Mouse (Mus musculus): ENCODE data around the gene Atp5l. TPM values are rescaled to one million over a fixed set of nuclear protein-coding genes. Genes with fewer than 3 reads are reported as not detected.

The Atp5l gene
- polyA plus RNA-seq, 1 experiment, result 989 TPM

- TF ChIP-seq CTCF (IDR thresholded peaks at IDR 0.05; ENCODE audit: borderline replicate concordance, insufficient read depth, low read depth, low read length) (no peak), POLR2A (IDR thresholded peaks at IDR 0.05; ENCODE audit: borderline replicate concordance, insufficient read depth, low read length) (no peak)
- Histone ChIP-seq H3K4me1 (ENCODE audit: control insufficient read depth, insufficient read depth, low read length) (peaks cover 2% of the 10 kb centered on the region; the same call in 1 of the 2 replicates), H3K27ac (ENCODE audit: insufficient read depth, low read length) (no peak overlapping the region), H3K27me3 (ENCODE audit: control insufficient read depth, insufficient read depth, low read length) (no peaks in the 10 kb centered on the region), H3K4me3 (replicated peaks; ENCODE audit: insufficient read depth, low read depth, low read length) (no peak overlapping the region)
- no peak for DNase-seq
- 77% methylated on average over 3 of the region's 3 CpGs for WGBS
Observed at GRCm38 (mm10) chr9:44892664-44893063, 27.9 kb downstream of the Atp5l start.

GRCm38 (mm10) chr9:44891210-44891609 lies 29.3 kb downstream of the Atp5l start:
- Histone ChIP-seq H3K4me1 (ENCODE audit: control insufficient read depth, insufficient read depth, low read length) (no peaks in the 10 kb centered on the region), H3K4me3 (replicated peaks; ENCODE audit: insufficient read depth, low read depth, low read length) (no peak overlapping the region), H3K27ac (ENCODE audit: insufficient read depth, low read length) (no peak overlapping the region), H3K27me3 (ENCODE audit: control insufficient read depth, insufficient read depth, low read length) (no peaks in the 10 kb centered on the region)
- DNase-seq, result no peak
- 91% methylated on average over 6 of the region's 6 CpGs for WGBS
- no peak for TF ChIP-seq POLR2A (IDR thresholded peaks at IDR 0.05; ENCODE audit: borderline replicate concordance, insufficient read depth, low read length)
- TF ChIP-seq CTCF (IDR thresholded peaks at IDR 0.05; ENCODE audit: borderline replicate concordance, insufficient read depth, low read depth, low read length), result no peak

- Histone ChIP-seq H3K4me1 (ENCODE audit: control insufficient read depth, insufficient read depth, low read length) (no peaks in the 10 kb centered on the region), H3K4me3 (replicated peaks; ENCODE audit: insufficient read depth, low read depth, low read length) (no peak overlapping the region), H3K27ac (ENCODE audit: insufficient read depth, low read length) (no peak overlapping the region), H3K27me3 (ENCODE audit: control insufficient read depth, insufficient read depth, low read length) (no peaks in the 10 kb centered on the region)
- 62% methylated on average over 2 of the region's 2 CpGs for WGBS
- DNase-seq, result no peak
- TF ChIP-seq POLR2A (IDR thresholded peaks at IDR 0.05; ENCODE audit: borderline replicate concordance, insufficient read depth, low read length) (no peak), CTCF (IDR thresholded peaks at IDR 0.05; ENCODE audit: borderline replicate concordance, insufficient read depth, low read depth, low read length) (no peak)
Observed at GRCm38 (mm10) chr9:44890122-44890521, 30.4 kb downstream of the Atp5l start.

- 85% methylated on average over 7 of the region's 7 CpGs for WGBS
- no peak for TF ChIP-seq POLR2A (IDR thresholded peaks at IDR 0.05; ENCODE audit: borderline replicate concordance, insufficient read depth, low read length)
- TF ChIP-seq CTCF (IDR thresholded peaks at IDR 0.05; ENCODE audit: borderline replicate concordance, insufficient read depth, low read depth, low read length), result no peak
- Histone ChIP-seq H3K27ac (ENCODE audit: insufficient read depth, low read length) (no peak overlapping the region), H3K4me1 (ENCODE audit: control insufficient read depth, insufficient read depth, low read length) (no peaks in the 10 kb centered on the region), H3K27me3 (ENCODE audit: control insufficient read depth, insufficient read depth, low read length) (no peaks in the 10 kb centered on the region), H3K4me3 (replicated peaks; ENCODE audit: insufficient read depth, low read depth, low read length) (no peak overlapping the region)
- no peak for DNase-seq
Observed at GRCm38 (mm10) chr9:44888114-44888624, 32.4 kb downstream of the Atp5l start.

- TF ChIP-seq CTCF (IDR thresholded peaks at IDR 0.05; ENCODE audit: borderline replicate concordance, insufficient read depth, low read depth, low read length), result no peak
- no peak for TF ChIP-seq POLR2A (IDR thresholded peaks at IDR 0.05; ENCODE audit: borderline replicate concordance, insufficient read depth, low read length)
- Histone ChIP-seq H3K27ac (ENCODE audit: insufficient read depth, low read length) (peak overlapping the region; percentile 97; the same call in 1 of the 2 replicates), H3K4me1 (ENCODE audit: control insufficient read depth, insufficient read depth, low read length) (no peaks in the 10 kb centered on the region; the same call in 1 of the 2 replicates), H3K4me3 (replicated peaks; ENCODE audit: insufficient read depth, low read depth, low read length) (peak overlapping the region; percentile 97), H3K27me3 (ENCODE audit: control insufficient read depth, insufficient read depth, low read length) (no peaks in the 10 kb centered on the region)
- DNase-seq, result peak; percentile 55 to 65
- WGBS, result under 1% methylated on average over 21 of the region's 21 CpGs
Observed at GRCm38 (mm10) chr9:44882981-44883569, 37.5 kb downstream of the Atp5l start.

GRCm38 (mm10) chr9:44882436-44882980 lies 38.0 kb downstream of the Atp5l start:
- no peak for TF ChIP-seq CTCF (IDR thresholded peaks at IDR 0.05; ENCODE audit: borderline replicate concordance, insufficient read depth, low read depth, low read length)
- 0 out of 2 replicates have a peak, but pooled peaks have one; percentile 28 for TF ChIP-seq POLR2A (IDR thresholded peaks at IDR 0.05; ENCODE audit: borderline replicate concordance, insufficient read depth, low read length)
- DNase-seq, result peak; percentile 64 to 70
- under 1% methylated on average over 27 of the region's 27 CpGs for WGBS
- no peaks in the 10 kb centered on the region for H3K27me3 ChIP-seq (ENCODE audit: control insufficient read depth, insufficient read depth, low read length)
- H3K4me1 ChIP-seq (ENCODE audit: control insufficient read depth, insufficient read depth, low read length), result peaks cover 3% of the 10 kb centered on the region; the same call in 1 of the 2 replicates
- H3K4me3 ChIP-seq (replicated peaks; ENCODE audit: insufficient read depth, low read depth, low read length), result peak overlapping the region; percentile 97
- H3K27ac ChIP-seq (ENCODE audit: insufficient read depth, low read length), result peak overlapping the region; percentile 97

GRCm38 (mm10) chr9:44881941-44882435 lies 38.6 kb downstream of the Atp5l start:
- Histone ChIP-seq H3K27me3 (ENCODE audit: control insufficient read depth, insufficient read depth, low read length) (no peaks in the 10 kb centered on the region), H3K4me1 (ENCODE audit: control insufficient read depth, insufficient read depth, low read length) (peaks cover 7% of the 10 kb centered on the region; the same call in 1 of the 2 replicates), H3K4me3 (replicated peaks; ENCODE audit: insufficient read depth, low read depth, low read length) (peak overlapping the region; percentile 97), H3K27ac (ENCODE audit: insufficient read depth, low read length) (peak overlapping the region; percentile 97)
- TF ChIP-seq POLR2A (IDR thresholded peaks at IDR 0.05; ENCODE audit: borderline replicate concordance, insufficient read depth, low read length) (0 out of 2 replicates have a peak, but pooled peaks have one; percentile 26), CTCF (IDR thresholded peaks at IDR 0.05; ENCODE audit: borderline replicate concordance, insufficient read depth, low read depth, low read length) (no peak)
- peak; percentile 84 for DNase-seq
- under 1% methylated on average over 29 of the region's 29 CpGs for WGBS
